Mouse (Mus musculus): ENCODE data around the gene Gm3194.
"Not testable (repeated sequence)": the region's sequence is repeated elsewhere in the genome, so short reads cannot be mapped to it uniquely, and the experiment has no call there.

Gm3194 gene

DNA sequence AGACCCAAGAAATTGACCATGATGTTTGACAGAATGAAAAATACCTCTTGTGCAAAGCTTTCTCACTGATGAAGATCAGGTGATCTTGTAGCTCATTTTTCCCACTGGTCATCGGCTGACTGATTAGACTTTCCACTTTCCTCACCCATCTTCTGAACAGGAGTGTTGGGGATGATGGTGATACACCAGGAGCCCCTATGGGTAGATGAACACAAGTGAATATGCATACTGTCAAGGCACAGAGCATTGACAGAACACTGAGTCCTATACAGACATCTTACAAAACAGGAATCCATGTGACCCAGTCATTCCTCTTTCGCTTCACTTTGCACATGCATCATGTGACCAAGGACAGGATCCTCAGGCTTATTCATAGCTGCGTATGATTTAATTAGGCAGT lies at the start of gene Gm3194:
TSS of gene Gm3194 (minus strand) at position 101 of the 400 bp plus-strand sequence.
- in situ Hi-C loops (cut with MboI, MseI): not testable (repeated sequence)

DNA sequence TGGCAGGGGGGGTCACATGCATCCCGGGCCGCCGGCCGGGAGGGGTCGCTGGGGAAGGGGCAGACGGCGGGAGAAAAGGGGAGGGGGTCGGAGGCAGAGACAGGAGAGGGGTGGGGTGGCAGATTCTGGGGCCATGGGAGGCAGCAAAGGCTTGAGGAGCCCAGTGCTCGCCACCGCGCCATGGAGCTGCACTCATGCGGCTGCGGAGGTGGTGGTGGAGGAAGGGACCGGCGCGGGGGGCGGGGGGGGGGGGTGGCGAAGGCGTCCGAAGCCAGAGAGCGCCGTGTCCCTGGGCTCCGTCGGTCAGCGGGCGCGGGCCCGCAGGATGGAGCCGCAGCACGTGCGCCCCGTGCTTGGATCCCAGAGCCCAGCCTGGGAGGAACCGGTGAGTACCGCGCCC lies 46.1 kb upstream of the Gm3194 start, which contains the start of gene Gm3488:
TSS of gene Gm3488 (plus strand) at position 301 of the 400 bp plus-strand sequence.
- in situ Hi-C loops (cut with MboI, MseI): not testable (repeated sequence)

DNA sequence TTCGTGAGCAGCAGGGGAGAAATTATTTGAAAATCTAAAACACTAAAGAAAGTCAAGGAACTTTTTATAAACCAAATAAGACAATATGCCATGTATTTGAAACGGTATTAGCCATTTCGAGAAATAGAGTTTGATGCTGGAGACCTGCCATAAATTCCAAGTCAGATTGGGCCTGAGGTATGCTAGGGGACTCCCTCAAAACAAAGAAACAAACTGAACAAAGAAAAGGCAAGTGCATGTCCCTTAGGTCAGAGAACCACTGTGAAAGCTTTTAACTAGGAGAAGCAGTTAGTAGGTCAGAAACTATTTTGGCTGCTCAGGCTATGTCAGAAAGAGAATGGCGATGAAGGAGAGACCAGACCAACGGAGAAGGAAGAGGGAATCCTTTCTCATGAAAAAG lies 28.6 kb upstream of the Gm3194 start, which contains the start of gene Gm3187:
TSS of gene Gm3187 (plus strand) at position 301 of the 400 bp plus-strand sequence.
- in situ Hi-C loops (cut with MboI, MseI): loop anchor here (25.0 kb wide), 1 partner anchor 378 kb away; no protein-coding TSS in a partner anchor

DNA sequence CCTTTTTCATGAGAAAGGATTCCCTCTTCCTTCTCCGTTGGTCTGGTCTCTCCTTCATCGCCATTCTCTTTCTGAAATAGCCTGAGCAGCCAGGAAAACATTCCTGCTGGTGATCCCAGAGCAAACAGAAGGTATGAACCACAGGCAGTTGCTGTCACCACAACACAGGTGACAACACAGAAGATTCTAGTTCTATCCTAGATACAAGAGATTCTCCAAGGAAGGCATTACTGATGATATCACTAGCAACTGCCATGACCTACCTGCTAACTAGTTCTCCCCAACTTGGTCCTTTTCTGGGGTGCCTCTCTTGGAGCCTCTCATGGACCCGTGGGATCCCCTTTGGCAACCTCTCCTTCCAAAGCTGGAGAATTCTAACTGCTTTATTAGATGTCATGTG lies 22.5 kb upstream of the Gm3194 start, which contains the start of gene Gm8246:
TSS of gene Gm8246 (minus strand) at position 101 of the 400 bp plus-strand sequence.
- in situ Hi-C loops (cut with MboI, MseI): loop anchor here (25.0 kb wide), 1 partner anchor 385 kb away; no protein-coding TSS in a partner anchor

DNA sequence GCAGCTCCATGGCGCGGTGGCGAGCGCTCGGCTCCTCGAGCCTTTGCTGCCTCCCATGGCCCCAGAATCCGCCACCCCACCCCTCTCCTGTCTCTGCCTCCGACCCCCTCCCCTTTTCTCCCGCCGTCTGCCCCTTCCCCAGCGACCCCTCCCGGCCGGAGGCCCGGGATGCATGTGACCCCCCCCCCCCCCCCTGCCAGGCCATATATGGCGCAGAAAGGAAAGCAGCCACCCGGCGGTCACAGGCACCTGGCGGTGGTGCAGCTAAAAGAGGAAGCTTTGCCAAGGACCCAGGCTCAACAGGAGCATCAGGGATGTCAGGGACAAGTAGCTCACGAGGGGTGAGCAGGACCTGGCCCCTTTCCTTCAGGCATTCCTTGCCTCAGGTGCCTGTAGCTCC lies 5.2 kb upstream of the Gm3194 start:
- in situ Hi-C loops (cut with MboI, MseI): not testable (repeated sequence)

DNA sequence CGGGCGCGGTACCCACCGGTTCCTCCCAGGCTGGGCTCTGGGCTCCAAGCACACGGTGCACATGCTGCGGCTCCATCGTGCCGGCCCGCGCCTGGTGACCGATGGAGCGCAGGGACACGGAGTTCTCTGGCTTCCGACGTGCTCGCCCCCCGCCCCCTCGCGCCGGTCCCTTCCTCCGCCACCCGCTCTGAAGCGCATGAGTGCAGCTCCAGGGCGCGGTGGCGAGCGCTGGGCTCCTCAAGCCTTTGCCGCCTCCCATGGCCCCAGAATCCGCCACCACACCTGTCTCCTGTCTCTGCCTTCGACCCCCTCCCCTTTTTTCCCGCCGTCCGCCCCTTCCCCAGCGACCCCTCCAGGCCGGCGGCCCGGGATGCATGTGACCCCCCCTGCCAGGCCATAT lies 66.3 kb downstream of the Gm3194 start, which contains the start of gene Gm3500:
TSS of gene Gm3500 (minus strand) at position 101 of the 400 bp plus-strand sequence.
- in situ Hi-C loops (cut with MboI, MseI): loop anchor here (10.0 kb wide), 1 partner anchor 346 kb away; no protein-coding TSS in a partner anchor
